Mouse (Mus musculus) forebrain, embryonic 10.5 days (tissue): Measurements from ENCODE around the gene Dennd5b. TPM values are rescaled to one million over a fixed set of nuclear protein-coding genes. Genes with fewer than 3 reads are reported as not detected.
"Not testable (repeated sequence)": the region's sequence is repeated elsewhere in the genome, so short reads cannot be mapped to it uniquely, and the experiment has no call there.

Experiments
- DNase-seq: peaks from one replicate; pipeline ENCODE4 v3.0.0-alpha.2; 2017; ENCODE audit warnings: low spot score; ENCODE audit errors: extremely low spot score
- H3K27ac ChIP-seq: fragments of 300-500 bp; sonication (generic); 2 replicates; pipeline ENCODE4 v1.5.1; 2016; ENCODE audit warnings: mild to moderate bottlenecking
- H3K27me3 ChIP-seq: fragments of 300-500 bp; sonication (generic); 2 replicates; pipeline ENCODE4 v1.6.1; 2016; ENCODE audit warnings: mild to moderate bottlenecking; ENCODE audit not compliant: poor library complexity, severe bottlenecking
- H3K36me3 ChIP-seq: fragments of 300-500 bp; sonication (generic); replicated peaks from 2 replicates; pipeline ENCODE4 v1.6.1; 2016; ENCODE audit warnings: mild to moderate bottlenecking, moderate library complexity
- H3K4me1 ChIP-seq: fragments of 300-500 bp; sonication (generic); 2 replicates; pipeline ENCODE4 v1.6.1; 2016
- H3K4me3 ChIP-seq: fragments of 300-500 bp; sonication (generic); 2 replicates; pipeline ENCODE4 v1.5.1; 2016; ENCODE audit warnings: mild to moderate bottlenecking, moderate library complexity
- H3K9me3 ChIP-seq: fragments of 300-500 bp; sonication (generic); 2 replicates; pipeline ENCODE4 v1.6.1; 2016; ENCODE audit warnings: mild to moderate bottlenecking, moderate library complexity
- WGBS: fragments of 180-500 bp; shearing (Covaris S2); methylation state at CpG from one replicate; pipeline ENCODE4 v1.1.7; 2016; 5-methylcytosine and 5-hydroxymethylcytosine counted together
- polyA plus RNA-seq: library from polyadenylated mRNA; unstranded; fragments of >200 nt; fragmentation: Nextera tagmentation; extraction: Ambion mirVana; gene quantifications from 2 replicates; pipeline ENCODE4 v1.2.1, GENCODE M21; 2016

Dennd5b gene
- polyA plus RNA-seq, 1 experiment from 2014 or later: 10.9 TPM

GRCm38 (mm10) chr6:148989792-148990491 is 111.5 kb downstream of the Dennd5b start:
- H3K36me3 ChIP-seq, H3K9me3 ChIP-seq, H3K27me3 ChIP-seq, H3K4me3 ChIP-seq, DNase-seq, H3K27ac ChIP-seq: not testable (repeated sequence)
- H3K4me1 ChIP-seq: peaks cover 39% of the 10 kb centered on the region
- 93% methylated on average over 3 of the region's 3 CpGs for WGBS

GRCm38 (mm10) chr6:148986003-148986402 is 115.5 kb downstream of the Dennd5b start:
- 0 out of 2 replicates have a peak, but pooled peaks cover 4% of the 10 kb centered on the region for H3K36me3 ChIP-seq
- no peak for DNase-seq
- 89% methylated on average over 4 of the region's 4 CpGs for WGBS
- H3K27me3 ChIP-seq: no peaks in the 10 kb centered on the region
- H3K4me3 ChIP-seq: no peak overlapping the region
- H3K27ac ChIP-seq: no peak overlapping the region
- H3K9me3 ChIP-seq: no peaks in the 10 kb centered on the region
- H3K4me1 ChIP-seq: peaks cover 16% of the 10 kb centered on the region

- Histone ChIP-seq H3K9me3 (no peaks in the 10 kb centered on the region), H3K27ac (no peak overlapping the region), H3K36me3 (no peaks in the 10 kb centered on the region), H3K4me3 (no peak overlapping the region), H3K27me3 (no peaks in the 10 kb centered on the region), H3K4me1 (peaks cover 15% of the 10 kb centered on the region)
- 81% methylated on average over 3 of the region's 3 CpGs for WGBS
- no peak for DNase-seq
Measured at GRCm38 (mm10) chr6:148980495-148980894, 121.0 kb downstream of the Dennd5b start.

GRCm38 (mm10) chr6:148975096-148975495 is 126.4 kb downstream of the Dennd5b start:
- 83% methylated on average over 3 of the region's 3 CpGs for WGBS

DNA sequence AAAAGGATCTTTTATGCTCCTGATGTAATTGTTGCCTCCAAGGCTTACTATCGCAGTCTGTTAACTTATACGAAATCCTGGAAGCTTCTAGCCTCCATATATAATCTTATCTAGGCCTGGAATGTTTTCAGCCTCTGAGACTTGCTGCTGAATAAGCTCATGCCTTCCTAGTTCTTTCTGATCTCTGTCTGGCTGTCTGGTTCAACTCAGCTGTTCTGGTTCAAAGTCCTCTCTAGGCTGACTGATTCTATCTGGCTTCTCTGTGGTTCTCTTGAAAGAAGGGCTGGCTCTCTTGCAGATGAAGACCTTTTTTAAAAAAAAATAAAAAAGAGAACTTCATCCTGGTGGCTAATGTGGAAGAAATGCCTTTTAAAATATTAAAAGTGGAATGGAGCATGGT is 128.6 kb downstream of the Dennd5b start:
- H3K4me3 ChIP-seq: no peak overlapping the region
- no peaks in the 10 kb centered on the region for H3K27me3 ChIP-seq
- H3K9me3 ChIP-seq: no peaks in the 10 kb centered on the region
- DNase-seq: no peak
- 80% methylated on average over 2 of the region's 2 CpGs for WGBS
- H3K36me3 ChIP-seq: no peaks in the 10 kb centered on the region
- H3K4me1 ChIP-seq: peaks cover 14% of the 10 kb centered on the region
- no peak overlapping the region for H3K27ac ChIP-seq

More at GRCm38 (mm10) chr6:148975096-148975495, 126.4 kb downstream of the Dennd5b start:
- H3K27me3 ChIP-seq: no peaks in the 10 kb centered on the region
- H3K4me3 ChIP-seq: no peak overlapping the region
- no peak for DNase-seq
- peaks cover 14% of the 10 kb centered on the region for H3K4me1 ChIP-seq
- H3K36me3 ChIP-seq: no peaks in the 10 kb centered on the region
- H3K27ac ChIP-seq: no peak overlapping the region
- no peaks in the 10 kb centered on the region for H3K9me3 ChIP-seq

DNA sequence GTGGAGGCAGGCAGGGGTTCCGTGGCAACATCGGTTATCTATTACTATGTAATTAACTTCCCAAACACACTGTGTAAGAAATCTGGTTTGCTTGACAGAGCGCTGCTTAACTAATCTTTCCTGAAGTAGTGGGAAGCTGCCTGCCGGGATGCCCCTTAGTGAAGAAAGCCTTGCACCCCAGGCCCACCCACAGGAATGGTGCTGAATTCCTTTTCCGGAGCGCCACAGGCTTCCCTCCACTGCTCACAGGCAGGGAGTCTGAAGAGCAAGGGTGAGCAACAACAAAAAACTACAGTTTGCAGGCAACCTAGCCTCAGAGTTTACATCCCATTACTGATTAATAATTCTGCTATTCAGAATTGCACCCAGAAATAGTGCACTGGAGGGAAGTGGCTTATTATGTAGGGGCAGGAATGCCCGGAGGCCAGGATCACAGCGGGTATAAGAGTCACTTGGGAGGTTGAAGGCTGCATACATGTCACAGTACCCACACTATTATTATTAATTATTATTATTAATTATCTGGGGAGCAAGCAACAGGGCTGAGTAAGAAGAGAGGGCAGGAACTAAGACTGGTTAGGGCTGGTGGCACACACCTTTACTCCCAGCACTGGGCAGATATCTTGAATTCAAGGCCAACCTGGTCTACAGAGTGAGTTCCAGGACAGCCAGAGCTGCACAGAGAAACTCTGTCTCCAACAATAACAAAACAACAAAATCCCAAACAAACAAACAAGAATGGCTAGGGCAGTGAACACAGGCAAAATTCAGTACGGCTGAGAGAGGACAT is 129.2 kb downstream of the Dennd5b start:
- Histone ChIP-seq H3K4me1 (peaks cover 14% of the 10 kb centered on the region), H3K9me3 (no peaks in the 10 kb centered on the region), H3K27ac (no peak overlapping the region), H3K27me3 (no peaks in the 10 kb centered on the region), H3K36me3 (no peaks in the 10 kb centered on the region), H3K4me3 (no peak overlapping the region)
- DNase-seq: no peak
- WGBS: 24% methylated on average over 9 of the region's 9 CpGs

- Histone ChIP-seq H3K36me3 (no peaks in the 10 kb centered on the region), H3K27ac (peak overlapping the region; percentile 49; the same call in 1 of the 2 replicates), H3K4me3 (no peak overlapping the region), H3K27me3 (no peaks in the 10 kb centered on the region), H3K4me1 (peaks cover 14% of the 10 kb centered on the region), H3K9me3 (no peaks in the 10 kb centered on the region)
- no peak for DNase-seq
- 29% methylated on average over 9 of the region's 9 CpGs for WGBS
Measured at GRCm38 (mm10) chr6:148971385-148971940, 130.0 kb downstream of the Dennd5b start.

GRCm38 (mm10) chr6:148961285-148961684 is 140.2 kb downstream of the Dennd5b start:
- no peaks in the 10 kb centered on the region for H3K4me1 ChIP-seq
- H3K27me3 ChIP-seq: no peaks in the 10 kb centered on the region
- no peaks in the 10 kb centered on the region for H3K36me3 ChIP-seq
- H3K4me3 ChIP-seq: no peak overlapping the region
- H3K9me3 ChIP-seq: no peaks in the 10 kb centered on the region
- 60% methylated on average over 1 of the region's 1 CpGs for WGBS
- DNase-seq: no peak
- H3K27ac ChIP-seq: no peak overlapping the region

DNA sequence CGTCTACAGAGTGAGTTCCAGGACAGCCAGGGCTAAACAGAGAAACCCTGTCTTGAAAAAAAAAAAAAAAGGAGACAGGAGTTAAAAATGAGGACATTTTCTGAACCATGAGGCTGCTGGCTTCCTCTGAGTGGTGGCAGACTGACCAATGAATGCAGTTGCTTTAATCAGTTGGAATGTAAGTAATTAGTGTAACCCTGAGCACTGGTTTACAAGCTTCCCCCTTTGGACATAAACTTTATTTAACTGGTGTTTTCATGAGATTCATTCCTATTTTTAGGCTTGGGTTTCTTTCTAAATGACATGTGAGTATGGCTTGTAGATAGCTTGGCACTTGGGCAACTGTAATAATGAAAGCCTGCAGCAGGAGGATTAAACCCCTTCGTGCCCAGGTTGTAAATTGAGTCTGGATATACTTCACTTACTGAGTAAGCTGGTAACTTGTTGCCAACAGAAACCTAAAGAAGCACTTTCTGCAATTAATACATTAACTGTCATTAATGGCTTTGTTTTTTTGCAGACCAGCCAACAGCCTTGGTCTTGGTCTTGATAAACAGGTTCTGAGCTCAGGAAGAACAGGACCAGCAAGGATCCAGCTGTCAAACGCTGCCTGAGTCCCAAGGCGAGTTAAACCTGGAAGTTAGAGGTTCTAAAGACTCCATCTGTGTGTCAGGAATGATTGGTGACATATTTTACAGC is 141.8 kb downstream of the Dennd5b start:
- WGBS: 69% methylated on average over 4 of the region's 4 CpGs
- Histone ChIP-seq H3K27me3 (no peaks in the 10 kb centered on the region), H3K36me3 (no peaks in the 10 kb centered on the region), H3K9me3 (no peaks in the 10 kb centered on the region), H3K4me3 (no peak overlapping the region), H3K4me1 (no peaks in the 10 kb centered on the region), H3K27ac (no peak overlapping the region)
- no peak for DNase-seq

DNA sequence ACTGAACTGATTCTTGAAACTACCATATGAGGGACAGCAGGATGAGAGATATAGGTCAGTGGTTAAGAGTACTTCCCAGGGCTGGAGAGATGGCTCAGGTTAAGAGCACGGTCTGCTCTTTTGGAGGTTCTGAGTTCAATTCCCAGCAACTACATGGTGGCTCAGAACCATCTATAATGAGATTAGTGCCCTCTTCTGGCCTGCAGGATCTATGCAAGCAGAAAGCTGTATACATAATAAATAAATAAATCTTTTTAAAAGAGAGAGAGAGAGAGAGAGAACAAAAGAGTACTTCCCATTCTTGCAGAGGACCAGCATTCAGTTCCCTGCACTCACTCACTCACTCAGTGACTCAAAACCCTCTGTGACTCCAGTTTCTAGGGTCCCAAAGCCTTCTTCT is 142.8 kb downstream of the Dennd5b start:
- WGBS: 95% methylated on average over 1 of the region's 1 CpGs
- H3K4me3 ChIP-seq: no peak overlapping the region
- no peaks in the 10 kb centered on the region for H3K27me3 ChIP-seq
- H3K9me3 ChIP-seq: no peaks in the 10 kb centered on the region
- no peak overlapping the region for H3K27ac ChIP-seq
- no peaks in the 10 kb centered on the region for H3K36me3 ChIP-seq
- DNase-seq: no peak
- H3K4me1 ChIP-seq: no peaks in the 10 kb centered on the region

DNA sequence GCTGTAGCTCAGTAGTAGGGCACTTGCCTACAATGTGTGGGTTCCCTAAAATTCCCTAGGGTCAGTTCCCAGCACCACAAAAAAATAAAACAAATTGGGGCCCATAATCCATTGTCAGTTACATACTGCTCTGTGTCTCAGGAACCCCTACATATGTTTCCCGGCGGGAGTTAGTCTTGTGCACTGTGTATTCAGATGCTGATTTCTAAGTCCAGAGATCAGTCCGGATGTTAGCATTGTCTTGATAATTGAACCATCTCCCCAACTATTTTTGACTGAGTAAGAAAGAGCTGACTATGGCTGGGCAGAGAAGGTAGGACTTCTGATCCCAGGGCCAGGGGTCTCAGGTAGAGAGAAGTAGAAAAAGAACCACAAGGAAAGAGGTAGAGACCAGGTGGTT is 144.4 kb downstream of the Dennd5b start:
- H3K27me3 ChIP-seq: no peaks in the 10 kb centered on the region
- H3K9me3 ChIP-seq: no peaks in the 10 kb centered on the region
- WGBS: 84% methylated on average over 3 of the region's 3 CpGs
- H3K27ac ChIP-seq: no peak overlapping the region
- H3K4me3 ChIP-seq: no peak overlapping the region
- no peaks in the 10 kb centered on the region for H3K36me3 ChIP-seq
- DNase-seq: no peak
- H3K4me1 ChIP-seq: no peaks in the 10 kb centered on the region

- Histone ChIP-seq H3K36me3 (no peaks in the 10 kb centered on the region), H3K4me3 (no peak overlapping the region), H3K9me3 (no peaks in the 10 kb centered on the region), H3K27me3 (no peaks in the 10 kb centered on the region), H3K27ac (peak overlapping the region; percentile 11; the same call in 1 of the 2 replicates), H3K4me1 (no peaks in the 10 kb centered on the region)
- DNase-seq: no peak
Measured at GRCm38 (mm10) chr6:148955641-148956420, 145.6 kb downstream of the Dennd5b start.
